Mouse (Mus musculus) gastrocnemius, postnatal 25 days (tissue): ENCODE measurements around the gene Top3a. TPM values are rescaled to one million over a fixed set of nuclear protein-coding genes. Genes with fewer than 3 reads are reported as not detected.

ENCODE experiments used
- DNase-seq: peaks from one replicate; pipeline ENCODE4 v3.0.0; 2022
- total RNA-seq, 2 experiments: library from RNA; stranded (reverse); gene quantifications; 1 replicate in 1 of 2; 2 replicates in 1 of 2; pipeline ENCODE4 v1.2.3; 2021

Top3a gene
- total RNA-seq, 2 experiments from 2014 or later = 3.2 to 3.3 TPM

DNA sequence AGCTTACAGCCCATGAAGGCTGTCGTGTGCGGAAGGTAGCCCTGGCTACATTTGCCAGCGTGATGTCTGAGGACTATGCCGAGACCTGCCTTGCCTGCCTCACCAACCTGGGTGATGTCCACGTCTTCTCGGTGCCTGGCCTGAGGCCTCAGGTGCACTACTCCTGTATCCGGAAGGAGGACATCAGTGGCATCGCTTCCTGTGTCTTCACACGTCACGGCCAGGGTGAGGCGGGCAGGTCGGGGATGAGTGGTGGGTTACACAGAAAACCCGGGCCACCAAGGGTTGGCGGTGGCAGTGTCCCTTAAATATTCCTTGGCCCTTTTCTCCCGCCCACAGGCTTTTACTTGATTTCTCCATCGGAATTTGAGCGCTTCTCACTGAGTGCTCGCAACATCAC is 65.1 kb downstream of the Top3a start:
- peak; percentile 4 for DNase-seq

DNA sequence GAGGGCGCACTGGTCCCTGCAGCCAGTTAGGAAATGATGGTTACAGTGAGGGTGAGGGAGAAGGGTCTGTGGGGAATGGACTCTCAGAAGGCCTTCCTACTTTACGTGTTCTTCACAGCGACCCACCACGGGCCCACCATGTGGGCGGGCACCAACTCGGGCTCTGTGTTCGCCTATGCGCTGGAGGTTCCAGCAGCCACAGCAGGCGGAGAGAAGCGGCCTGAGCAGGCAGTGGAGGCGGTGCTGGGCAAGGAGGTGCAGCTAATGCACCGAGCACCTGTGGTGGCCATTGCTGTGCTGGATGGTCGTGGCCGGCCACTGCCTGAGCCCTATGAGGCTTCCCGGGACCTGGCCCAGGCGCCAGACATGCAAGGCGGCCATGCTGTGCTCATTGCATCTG is 65.9 kb downstream of the Top3a start:
- peak; percentile 5 for DNase-seq

DNA sequence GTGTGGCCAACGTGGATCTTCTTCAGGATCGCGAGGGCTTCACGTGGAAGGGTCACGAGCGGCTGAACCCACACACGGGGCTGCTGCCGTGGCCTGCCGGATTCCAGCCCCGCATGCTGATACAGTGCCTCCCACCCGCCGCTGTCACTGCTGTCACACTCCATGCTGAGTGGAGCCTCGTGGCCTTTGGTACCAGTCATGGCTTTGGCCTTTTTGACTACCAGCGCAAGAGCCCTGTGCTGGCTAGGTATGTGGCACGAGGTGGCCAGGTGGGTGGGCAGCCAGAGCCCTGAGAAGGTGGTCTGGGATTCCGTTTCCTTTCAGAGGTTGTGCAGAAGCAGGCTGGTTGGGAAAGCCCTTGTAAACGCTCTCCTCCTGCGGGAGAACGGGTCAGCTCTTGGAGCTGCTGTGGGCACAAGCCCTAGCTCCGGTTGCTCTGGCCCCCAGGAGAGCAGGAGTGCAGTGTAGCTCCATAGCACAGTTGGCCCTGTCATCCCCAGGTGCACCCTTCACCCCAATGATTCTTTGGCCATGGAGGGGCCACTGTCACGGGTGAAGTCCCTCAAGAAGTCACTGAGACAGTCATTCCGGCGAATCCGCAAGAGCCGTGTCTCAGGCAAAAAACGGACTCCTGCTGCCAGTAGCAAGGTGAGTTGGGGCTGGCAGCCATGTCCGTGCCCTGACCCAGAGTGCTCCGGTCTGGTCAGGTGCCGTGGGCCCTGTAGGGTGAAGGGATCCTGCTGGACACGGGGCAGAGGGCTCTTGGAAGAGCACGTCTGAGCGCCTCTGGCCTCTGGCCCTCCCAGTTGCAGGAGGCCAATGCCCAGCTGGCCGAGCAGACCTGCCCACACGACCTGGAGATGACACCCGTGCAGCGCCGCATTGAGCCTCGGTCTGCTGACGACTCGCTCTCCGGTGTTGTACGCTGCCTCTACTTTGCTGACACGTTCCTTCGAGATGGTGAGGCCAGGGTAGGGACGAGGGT is 67.4 kb downstream of the Top3a start:
- peak; percentile 5 for DNase-seq

DNA sequence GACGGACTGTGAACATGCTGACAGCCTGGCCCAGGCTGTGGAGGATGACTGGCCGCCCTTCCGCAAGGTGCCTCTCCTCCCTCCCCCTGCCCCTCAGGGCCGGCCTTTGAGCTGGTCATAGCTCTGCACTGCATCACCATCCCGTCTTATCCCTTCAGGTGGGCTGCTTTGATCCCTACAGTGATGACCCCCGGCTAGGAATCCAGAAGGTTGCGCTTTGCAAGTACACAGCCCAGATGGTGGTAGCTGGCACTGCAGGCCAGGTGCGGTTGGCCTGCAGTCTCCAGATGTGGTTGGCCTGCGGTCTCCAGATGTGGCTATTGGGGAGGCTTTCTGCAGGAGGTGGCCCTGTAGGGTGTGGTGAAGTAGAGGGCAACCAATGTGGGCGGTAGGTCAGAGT is 68.5 kb downstream of the Top3a start:
- DNase-seq = no peak

DNA sequence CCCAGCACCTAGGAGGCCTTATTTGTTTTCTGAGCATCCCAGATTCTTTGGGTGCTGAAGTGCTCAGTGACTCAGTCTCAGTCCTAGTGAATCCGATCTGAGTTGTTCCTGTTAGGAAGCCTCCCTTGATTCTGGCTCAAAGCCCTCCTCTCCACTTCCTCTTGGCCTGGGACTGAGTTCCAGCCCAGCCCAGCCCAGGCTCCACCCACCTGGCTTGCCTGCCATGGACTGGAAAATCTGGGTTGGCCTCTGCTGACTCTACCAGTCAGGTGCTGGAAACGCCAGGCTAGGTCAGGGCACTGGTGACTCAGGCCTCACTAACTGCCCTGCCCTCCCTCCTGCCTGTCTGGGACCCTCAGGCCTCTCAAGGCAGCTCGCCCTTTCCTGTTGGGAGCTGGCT is 69.5 kb downstream of the Top3a start:
- peak; percentile 95 for DNase-seq

DNA sequence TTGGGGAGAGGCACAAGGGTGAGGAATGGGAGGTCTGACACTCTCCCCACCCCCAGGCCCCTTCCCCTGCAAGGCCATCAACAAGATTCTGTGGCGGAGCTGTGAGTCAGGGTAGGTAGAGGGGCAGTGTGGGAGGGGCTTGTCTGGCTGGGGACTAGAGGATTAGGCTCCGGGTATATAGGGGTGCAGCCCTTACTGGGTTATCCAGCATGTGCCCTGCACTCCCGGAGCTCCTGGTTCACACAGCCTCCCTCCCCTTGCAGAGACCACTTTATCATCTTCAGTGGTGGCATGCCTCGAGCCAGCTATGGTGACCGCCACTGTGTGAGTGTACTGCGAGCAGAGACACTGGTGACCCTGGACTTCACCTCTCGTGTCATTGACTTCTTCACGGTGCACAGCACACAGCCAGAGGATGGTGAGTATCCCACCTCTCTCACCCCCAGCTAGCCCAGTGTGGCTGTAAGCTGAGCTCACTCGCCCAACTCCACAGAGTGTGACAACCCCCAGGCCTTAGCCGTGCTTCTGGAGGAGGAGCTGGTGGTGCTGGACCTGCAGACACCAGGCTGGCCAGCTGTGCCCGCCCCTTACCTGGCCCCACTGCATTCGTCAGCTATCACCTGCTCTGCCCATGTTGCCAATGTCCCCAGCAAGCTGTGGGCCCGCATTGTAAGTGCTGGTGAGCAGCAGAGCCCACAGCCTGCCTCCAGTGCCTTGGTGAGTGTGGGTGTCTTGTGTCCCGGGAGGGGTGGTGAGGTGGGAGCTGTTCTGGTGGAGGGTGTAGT is 70.3 kb downstream of the Top3a start:
- no peak for DNase-seq

DNA sequence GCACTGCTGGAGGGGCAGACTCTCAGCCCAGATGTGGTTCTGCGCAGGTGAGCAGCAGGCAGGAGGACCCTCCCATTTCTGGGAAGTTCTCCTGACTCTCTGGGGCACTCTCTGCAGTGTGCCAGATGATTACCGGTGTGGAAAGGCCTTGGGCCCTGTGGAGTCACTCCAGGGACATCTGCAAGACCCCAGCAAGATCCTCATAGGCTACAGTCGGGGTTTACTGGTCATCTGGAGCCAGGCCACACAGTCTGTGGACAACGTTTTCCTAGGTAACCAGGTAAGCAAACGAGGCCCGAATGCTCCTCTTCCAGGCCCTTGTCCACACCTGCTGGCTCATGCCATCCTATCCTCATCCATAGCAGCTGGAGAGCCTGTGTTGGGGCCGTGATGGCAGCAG is 71.1 kb downstream of the Top3a start:
- no peak for DNase-seq

DNA sequence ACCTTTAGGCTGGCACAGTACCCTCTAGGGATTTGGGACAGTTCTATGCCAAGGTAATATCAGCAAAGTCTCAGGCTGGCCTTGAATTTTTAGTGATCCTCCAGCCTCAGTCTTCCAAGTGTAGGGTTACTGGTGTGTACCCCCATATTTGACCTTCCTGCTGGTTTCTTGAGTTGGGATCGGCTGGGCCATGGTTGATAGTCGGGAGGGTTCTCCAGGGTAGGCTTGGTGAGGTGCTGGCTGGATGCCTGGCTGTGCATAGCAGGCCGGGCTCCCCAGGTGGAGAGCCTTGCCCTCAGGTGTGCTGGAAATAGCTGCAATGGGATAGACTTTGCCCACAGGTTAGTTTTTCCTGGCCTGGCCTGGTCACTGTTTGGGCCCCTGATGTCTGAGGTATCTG is 71.9 kb downstream of the Top3a start:
- DNase-seq = no peak

DNA sequence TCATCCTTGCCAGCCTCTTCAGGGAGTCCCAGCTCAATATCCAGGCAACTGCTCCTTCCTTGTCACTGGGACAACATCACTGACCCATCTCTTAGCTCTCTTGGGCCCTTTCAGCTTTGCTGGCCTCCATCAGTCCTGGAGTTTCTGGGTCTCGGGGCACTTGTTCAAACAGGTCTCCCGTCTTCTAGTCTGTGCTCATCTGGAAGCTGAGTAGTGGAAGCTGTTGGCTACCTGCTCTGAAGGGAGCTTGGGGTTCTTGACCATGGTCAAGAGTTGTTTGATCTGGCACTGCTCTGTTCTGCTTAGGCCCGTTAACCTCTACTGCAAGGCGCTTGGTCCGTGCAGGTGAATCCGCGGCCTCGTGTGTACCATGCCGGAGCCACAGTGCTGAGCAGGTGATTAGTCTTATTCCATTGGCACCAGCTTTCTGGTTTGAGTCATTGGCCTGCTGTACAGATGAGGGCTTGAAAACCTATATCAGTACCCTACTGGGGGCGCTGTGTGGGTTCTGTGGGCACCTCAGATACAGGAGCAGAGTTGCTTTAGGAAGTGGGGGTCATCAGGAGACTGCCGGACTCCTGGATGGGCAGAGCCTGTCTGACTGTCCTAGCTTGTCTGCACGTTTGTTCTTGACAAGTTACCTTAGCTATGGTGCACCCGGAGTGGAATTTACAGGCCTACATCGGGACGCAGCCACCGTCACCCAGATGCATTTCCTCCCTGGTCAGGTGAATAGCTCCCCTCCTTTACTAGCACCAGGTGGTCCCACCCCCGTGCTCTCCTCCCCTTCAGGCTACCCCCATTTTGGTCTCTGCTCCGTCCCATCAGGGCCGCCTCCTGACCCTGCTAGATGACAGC is 72.9 kb downstream of the Top3a start:
- no peak for DNase-seq

DNA sequence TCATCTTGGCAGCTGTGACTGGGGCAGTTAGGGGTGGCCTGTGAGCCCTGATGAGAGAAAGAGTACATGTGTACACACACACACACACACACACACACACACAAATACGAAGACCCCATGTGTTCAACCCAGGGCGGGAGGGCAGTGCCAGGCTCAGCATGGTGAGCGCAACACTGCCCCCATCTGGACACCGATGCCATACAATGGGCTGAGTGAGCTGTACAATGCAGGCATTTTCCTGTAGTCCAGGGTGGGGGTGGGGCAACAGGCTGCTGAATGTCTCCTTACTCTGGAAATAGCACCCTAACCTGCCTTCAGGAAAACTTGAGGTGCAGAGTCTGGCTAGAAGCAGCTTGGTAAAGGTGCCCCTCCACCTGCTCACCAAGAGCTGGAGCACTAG is 74.0 kb downstream of the Top3a start:
- DNase-seq = no peak

DNA sequence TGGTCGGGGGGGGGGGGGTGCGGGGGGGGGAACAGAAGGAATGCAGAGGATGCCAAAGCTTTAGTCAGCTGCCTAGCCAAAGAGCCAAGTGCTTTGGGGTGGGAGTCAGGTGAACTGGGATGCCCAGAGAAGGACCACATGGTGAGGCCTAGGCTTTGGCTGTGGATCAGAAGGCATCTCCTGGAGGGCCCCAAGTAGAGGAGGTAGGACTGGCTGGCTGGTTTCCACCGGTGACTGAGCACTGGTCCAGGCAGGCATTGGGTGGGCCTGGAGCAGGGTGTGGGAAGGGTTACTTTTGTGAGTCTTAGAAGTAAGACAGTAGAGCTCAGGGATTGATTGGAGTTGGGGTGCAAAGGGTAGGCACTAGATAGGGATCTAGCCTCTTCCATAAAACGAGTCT is 75.6 kb downstream of the Top3a start:
- DNase-seq = no peak

DNA sequence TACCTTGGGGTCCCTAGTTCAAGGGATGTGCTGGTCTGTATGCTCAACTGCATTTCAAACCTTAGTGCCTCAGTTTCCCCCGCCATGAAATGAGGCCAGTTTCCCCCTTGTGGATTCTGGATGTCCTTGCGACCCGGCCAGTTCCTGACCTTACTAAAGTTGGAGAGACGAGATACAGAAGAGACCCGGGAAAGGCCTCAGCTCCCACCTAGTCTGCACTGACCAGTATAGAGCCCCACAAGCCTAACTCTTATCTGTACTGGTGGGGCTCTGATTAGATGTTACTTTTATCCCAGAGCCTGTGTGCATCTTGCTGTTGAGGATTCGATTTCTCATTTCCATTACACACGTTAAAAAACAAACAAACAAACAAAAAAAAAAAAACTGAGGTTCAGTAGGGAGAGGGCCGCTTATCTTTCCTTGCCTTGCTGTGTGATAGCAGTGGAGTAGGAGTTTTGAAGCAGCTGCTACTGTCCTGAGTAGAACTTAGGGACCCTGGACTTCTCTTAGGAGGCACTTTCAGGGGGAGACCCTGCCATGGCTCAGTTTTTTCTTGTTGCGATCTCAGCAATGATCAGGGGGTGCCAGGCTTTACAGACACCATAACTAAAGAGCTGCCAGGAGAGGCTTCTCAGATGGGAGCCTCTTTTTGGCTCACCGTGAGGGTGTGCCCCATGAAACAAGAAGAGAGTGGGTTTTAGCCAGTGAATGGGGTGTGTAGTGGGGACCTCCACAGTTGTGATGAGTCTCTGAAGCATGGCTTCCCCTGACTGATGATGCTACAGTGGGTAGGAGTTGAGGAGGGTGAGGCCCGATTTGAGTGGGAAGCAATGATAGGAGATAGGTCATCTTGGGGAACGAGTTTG is 76.6 kb downstream of the Top3a start:
- no peak for DNase-seq

DNA sequence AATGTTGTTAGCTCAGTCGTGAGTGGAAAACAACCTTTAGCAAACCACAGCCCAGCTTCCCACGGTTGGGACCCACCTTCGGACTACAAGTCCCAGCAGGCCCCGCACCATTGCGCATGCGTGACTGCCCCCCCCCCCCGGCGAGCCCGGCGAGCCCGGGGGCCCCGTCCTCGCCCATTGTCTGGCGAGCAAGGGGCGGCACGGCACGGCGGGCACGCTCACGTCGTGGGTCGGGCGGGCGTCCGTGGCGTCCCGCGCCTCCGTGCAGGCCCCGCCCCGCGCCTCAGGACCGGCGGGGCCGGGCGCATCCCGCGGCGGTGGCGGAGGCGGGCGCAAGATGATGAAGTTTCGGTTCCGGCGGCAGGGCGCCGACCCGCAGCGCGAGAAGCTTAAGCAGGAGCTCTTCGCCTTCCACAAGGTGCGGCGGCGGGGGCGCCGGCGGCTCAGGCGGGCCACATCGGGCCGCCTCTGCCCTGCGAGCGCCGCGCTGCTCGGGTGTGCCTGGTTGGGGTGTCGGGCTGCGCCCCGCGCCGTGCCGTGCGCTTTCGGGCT is 77.6 kb downstream of the Top3a start, which contains the start of gene Llgl1:
Llgl1 (plus strand) TSS at position 200 of the 552 bp plus-strand sequence.
- peak; percentile 93 for DNase-seq

DNA sequence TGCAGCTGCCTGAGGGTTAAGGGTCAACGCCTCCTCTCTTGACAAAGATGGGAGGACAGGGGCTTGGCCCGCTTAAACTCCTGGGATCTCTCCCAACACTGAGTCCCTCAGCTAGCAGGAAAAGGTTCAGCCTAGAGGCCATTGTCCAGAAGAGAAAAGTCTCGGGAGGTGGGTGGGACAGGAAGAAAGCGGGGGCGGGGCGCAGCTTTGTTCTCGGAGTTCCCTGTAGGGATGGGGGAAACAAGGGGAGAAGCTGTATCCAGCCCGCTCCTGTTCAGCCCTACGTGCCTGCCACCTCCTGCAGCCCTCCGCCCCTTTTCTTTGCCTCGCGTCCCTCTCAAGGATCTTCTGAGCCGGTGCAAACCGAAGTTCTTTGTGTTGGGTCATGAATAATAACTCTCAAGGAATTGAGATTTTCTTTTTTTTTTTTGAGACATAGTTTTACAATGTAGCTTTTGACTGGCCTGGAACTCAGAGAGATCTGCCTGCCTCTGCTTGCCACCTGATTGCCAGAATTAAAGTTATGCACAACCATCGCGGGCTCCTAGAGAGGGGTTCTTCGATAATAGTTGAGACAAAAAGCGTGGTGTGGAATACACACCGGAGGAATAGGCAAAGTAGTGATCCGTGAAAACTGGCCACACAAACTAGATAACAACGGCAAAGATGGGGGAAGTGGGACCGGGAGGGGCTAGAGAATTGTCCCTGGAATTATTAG is 78.2 kb downstream of the Top3a start:
- peak; percentile 80 for DNase-seq

DNA sequence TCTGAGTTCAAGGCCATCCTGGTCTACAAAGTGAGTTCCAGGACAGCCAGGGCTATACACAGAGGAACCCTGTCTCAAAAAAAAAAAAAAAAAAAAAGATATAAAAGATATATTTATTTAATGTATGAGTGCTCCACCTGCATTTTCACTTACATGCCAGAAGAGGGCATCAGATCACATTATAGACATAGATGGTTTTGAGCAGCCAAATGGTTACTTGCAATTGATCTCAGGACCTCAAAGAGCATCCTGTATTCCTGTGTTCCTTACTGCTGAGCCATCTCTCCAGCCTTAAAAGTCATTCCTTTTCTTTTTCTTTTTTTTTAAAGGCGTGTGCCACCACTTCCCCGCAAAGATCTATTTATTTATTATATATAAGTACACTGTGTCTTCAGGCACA is 79.6 kb downstream of the Top3a start:
- DNase-seq = no peak

DNA sequence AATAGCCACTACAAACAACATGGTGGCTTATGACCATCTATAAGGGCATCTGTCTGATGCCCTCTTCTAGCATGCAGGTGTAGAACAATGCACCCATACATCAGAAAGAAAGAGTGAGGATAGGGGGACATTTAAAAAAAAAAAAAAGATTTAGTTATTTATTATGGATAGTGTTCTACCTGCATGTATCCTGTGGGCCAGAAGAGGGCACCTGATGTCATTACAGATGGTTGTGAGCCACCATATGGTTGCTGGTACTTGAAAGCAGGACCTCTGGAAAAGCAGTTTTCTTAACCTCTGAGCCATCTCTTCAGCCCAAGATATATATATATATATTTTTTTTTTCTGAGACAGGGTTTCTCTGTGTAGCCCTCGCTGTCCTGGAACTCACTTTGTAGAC is 81.0 kb downstream of the Top3a start:
- no peak for DNase-seq
